Mouse (Mus musculus) gastrocnemius, adult 2 months (tissue): ENCODE data around the gene Lrrc23. TPM values are rescaled to one million over a fixed set of nuclear protein-coding genes. Genes with fewer than 3 reads are reported as not detected.
A peak's percentile ranks its signal among the peaks of the same experiment; 100 is the strongest.

Experiments
- DNase-seq: peaks from one replicate; pipeline ENCODE4 v3.0.0; 2022
- H3K27ac ChIP-seq: fragments of 200-600 bp; 2 replicates; pipeline ENCODE4 v1.8.1; 2022; ENCODE audit warnings: mild to moderate bottlenecking
- H3K4me3 ChIP-seq: fragments of 200-600 bp; 2 replicates; pipeline ENCODE4 v1.8.1; 2022; ENCODE audit warnings: mild to moderate bottlenecking, moderate library complexity
- CTCF ChIP-seq: fragments of 200-600 bp; IDR thresholded peaks from 2 replicates; pipeline ENCODE4 v1.8.1; 2022; ENCODE audit warnings: antibody characterized with exemption, mild to moderate bottlenecking, moderate library complexity
- intact Hi-C: fragments of 180-260 bp; cut with DNase I; formaldehyde crosslinking; loops from one replicate; pipeline ENCODE4 v1.15.1; 2025
- total RNA-seq, 2 experiments: library from RNA; stranded (reverse); gene quantifications; 2 replicates each; pipeline ENCODE4 v1.2.3; 2021

The Lrrc23 gene
- total RNA-seq, 2 experiments from 2014 or later, result 0.48 TPM; not detected in 1

DNA sequence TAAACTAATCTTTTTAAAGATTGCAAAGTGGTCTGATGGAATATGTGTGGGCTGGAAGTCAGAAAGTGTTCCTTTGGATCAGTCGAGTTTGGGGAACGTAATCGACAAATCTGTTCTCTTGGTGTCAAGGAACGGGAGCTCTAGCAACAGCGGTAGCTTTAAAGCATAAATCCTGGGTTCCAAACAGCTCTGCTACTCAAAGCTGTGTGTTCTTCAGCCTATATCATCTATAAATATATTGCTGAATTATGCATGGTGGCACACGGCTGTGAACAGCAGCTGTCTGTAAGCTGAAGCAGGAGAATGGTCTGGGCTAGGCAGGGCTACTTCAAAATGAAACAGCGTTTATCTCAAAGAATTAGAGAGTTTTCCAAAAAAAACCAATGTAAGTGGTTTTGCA lies 1.4 kb upstream of the Lrrc23 start:
- no peak for TF ChIP-seq CTCF
- no peak overlapping the region for H3K4me3 ChIP-seq
- intact Hi-C loops, result no loop called here
- DNase-seq, result no peak
- no peak overlapping the region for H3K27ac ChIP-seq

DNA sequence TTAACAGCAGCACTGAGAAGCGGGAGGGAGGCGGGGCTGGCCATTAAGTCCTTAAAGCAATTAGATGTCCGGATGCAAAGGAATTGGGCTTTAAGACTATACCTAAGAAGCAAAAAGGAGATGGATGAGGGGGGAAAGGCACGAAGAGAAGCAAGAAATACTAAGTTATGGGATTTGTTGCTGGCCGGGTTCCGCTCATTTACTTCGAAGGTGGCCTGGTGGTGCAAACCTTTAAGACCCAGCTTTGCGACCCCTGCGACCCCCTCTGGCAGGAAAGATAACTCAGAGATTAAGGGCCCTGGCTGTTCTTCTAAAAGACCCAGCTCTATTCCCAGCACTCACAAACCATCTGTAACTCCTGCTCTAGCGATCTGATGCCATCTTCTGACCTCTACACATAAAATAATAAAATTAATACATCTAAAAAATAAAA lies 473 bp upstream of the Lrrc23 start:
- Histone ChIP-seq H3K4me3 (peak overlapping the region; percentile 57), H3K27ac (peak overlapping the region; percentile 58; the same call in 1 of the 2 replicates)
- DNase-seq, result no peak
- intact Hi-C loops, result no loop called here
- no peak for TF ChIP-seq CTCF

DNA sequence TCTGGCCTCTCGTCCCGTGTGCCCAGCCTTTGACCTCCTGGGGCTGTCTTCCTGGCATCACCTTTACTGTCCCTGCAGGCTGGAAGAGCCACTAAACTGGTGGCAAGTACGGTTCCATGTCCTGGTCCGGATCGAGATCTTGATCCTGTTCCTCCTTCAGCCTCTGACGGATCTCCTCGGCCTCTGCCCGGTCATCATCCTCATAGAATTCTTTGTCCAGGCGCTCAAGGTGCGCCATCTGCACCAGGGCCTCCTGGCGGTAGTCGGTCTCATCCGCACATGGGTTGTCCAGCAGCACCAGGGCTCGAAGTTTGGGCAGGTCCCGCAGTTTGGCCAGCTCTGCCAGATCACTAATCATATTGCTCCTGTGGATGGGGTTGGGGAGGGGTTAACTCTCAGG lies 9.0 kb downstream of the Lrrc23 start:
- Histone ChIP-seq H3K27ac (no peak overlapping the region), H3K4me3 (no peak overlapping the region)
- intact Hi-C loops, result no loop called here
- TF ChIP-seq CTCF, result no peak
- no peak for DNase-seq

DNA sequence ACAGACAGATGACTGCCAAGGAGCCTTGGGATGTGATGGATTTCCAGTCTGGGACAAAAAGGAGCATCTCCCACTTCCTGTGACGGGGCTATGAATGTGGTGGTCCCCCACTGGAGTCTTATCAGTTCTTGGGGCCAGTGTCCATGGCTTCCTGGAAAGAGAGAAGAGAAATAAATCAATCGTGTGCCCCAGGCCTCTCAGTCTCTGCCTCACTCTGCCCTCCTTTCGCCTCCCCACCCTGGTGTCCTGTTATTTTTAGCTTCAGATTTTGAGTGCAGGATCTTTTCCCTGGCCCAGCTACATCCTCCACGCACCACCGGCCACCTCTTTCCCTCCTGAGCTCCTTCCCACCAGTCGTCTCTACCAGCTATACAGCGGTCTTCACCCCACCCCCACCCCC lies 9.5 kb downstream of the Lrrc23 start:
- intact Hi-C loops, result no loop called here
- H3K27ac ChIP-seq, result no peak overlapping the region; the same call in 1 of the 2 replicates
- TF ChIP-seq CTCF, result no peak
- H3K4me3 ChIP-seq, result peak overlapping the region; percentile 78
- no peak for DNase-seq

DNA sequence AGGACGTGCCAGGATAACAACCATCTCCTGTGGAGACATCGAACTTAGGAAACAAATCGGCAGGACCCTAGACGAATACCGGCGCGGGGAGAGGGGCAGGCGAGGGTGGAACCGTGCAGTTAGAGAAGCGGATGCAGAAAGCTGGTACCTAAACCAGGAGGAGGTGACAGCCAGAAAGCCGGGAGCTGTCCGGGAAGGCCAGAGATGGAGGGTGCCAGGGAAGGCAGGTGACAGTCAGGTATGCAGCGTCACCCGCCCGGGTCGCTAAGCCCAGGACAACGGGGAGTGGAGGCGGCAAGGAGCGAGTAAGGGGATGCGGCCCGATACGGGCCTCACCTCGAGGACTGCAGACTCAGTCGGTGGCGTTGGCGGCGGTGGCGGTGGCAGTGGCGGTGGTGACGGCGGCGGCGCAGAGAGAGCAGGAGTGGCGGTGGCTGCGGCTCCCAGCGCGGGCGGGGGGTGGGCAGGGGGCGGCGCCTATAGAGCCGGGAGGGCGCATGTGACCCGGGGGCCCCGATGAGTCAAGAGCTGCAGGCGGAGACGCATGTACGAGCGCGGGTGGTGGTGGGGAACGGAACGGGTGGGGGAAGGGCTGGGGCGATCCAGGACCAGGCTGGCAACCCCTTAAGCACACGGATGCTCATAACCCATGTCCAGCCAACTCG lies 10.3 kb downstream of the Lrrc23 start, which contains the start of gene Eno2:
TSS of gene Eno2 (minus strand) at position 573 of the 665 bp plus-strand sequence.
- no peak for TF ChIP-seq CTCF
- peak; percentile 61 for DNase-seq
- peak within 1 kb of the TSS; percentile 78 for H3K4me3 ChIP-seq
- peak within 1 kb of the TSS; percentile 71 for H3K27ac ChIP-seq
- intact Hi-C loops, result loop anchor here (10.0 kb wide), 1 partner anchor 264 kb away; no protein-coding TSS in a partner anchor

DNA sequence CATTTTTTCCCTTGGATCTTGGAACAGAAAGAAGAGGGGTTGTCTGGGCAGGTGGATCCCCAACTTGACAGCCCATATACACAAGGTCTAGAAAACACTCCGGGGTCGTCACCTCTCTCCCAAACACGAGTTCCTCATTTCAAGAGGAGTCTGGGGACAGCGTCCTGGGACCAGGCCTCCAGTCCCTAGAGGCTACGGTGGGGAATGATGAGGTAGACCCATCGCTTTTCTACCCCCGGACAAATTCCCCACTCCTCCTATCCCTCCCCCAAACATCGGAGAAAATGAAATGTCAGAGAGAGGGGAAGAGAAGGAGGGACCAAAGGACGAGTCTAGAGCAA lies 10.9 kb downstream of the Lrrc23 start:
- no peak for TF ChIP-seq CTCF
- DNase-seq, result no peak
- Histone ChIP-seq H3K4me3 (peak overlapping the region; percentile 78), H3K27ac (peak overlapping the region; percentile 71; the same call in 1 of the 2 replicates)
- intact Hi-C loops, result loop anchor here (10.0 kb wide), 1 partner anchor 264 kb away; no protein-coding TSS in a partner anchor

- peak overlapping the region; percentile 12; the same call in 1 of the 2 replicates for H3K27ac ChIP-seq
- H3K4me3 ChIP-seq, result peak overlapping the region; percentile 78
- intact Hi-C loops, result loop anchor here (10.0 kb wide), 1 partner anchor 263 kb away; no protein-coding TSS in a partner anchor
- TF ChIP-seq CTCF, result no peak
- no peak for DNase-seq
Observed at GRCm38 (mm10) chr6:124767920-124768703, 11.4 kb downstream of the Lrrc23 start.

DNA sequence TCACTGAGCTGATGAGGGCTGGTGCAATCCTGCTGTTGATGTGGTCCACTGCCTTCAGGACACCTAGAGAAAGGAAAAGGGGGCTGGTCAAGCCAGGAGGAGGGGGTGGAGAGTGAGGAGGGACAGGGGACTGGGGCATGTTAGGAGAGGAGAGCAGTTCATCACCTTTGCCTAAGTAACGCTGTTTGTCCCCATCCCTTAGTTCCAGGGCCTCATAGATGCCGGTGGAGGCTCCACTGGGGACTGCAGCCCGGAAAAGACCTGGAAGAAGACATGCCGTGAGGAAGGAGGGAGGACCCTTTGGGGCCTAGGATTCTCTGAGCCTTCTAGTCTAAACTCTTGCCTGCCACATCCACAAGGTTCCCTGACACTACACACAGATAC lies 12.0 kb downstream of the Lrrc23 start:
- H3K27ac ChIP-seq, result no peak overlapping the region
- no peak for TF ChIP-seq CTCF
- intact Hi-C loops, result loop anchor here (10.0 kb wide), 1 partner anchor 263 kb away; no protein-coding TSS in a partner anchor

DNA sequence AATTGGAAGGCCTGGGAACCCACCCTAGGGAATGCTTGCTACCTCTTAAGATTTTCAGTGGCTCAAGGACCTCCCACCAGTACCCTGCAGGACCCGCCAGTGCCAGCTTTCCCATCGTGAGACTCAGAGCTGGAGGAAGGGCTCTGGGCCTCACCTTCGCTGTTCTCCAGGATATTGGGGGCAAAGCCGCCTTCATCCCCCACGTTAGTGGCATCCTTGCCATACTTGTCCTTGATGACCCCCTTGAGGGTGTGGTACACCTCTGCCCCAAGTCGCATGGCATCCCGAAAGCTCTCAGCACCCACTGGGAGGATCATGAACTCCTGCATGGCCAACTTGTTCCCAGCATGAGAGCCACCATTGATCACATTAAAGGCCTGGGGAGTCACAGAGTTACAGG lies 13.6 kb downstream of the Lrrc23 start:
- intact Hi-C loops, result loop anchor here (10.0 kb wide), 1 partner anchor 261 kb away; no protein-coding TSS in a partner anchor
- no peak overlapping the region for H3K4me3 ChIP-seq
- no peak overlapping the region for H3K27ac ChIP-seq
- no peak for TF ChIP-seq CTCF
- no peak for DNase-seq

More for the DNA sequence above, 12.0 kb downstream of the Lrrc23 start:
- DNase-seq, result no peak
- no peak overlapping the region for H3K4me3 ChIP-seq

GRCm38 (mm10) chr6:124759259-124759658 lies 20.3 kb downstream of the Lrrc23 start:
- intact Hi-C loops, result loop anchor here (1.0 to 5.0 kb wide), 6 partner anchors 46 to 189 kb away; partner anchors contain the start of genes C1rb, Emg1, Lpcat3 and Phb2
- Histone ChIP-seq H3K4me3 (peak overlapping the region; percentile 88), H3K27ac (peak overlapping the region; percentile 89)
- DNase-seq, result peak; percentile 89
- peak; percentile 96; the same call in 1 of the 2 replicates for TF ChIP-seq CTCF

- H3K4me3 ChIP-seq, result peak overlapping the region; percentile 88
- intact Hi-C loops, result loop anchor here (1.0 to 5.0 kb wide), 6 partner anchors 46 to 189 kb away; partner anchors contain the start of genes C1rb, Emg1, Lpcat3 and Phb2
- DNase-seq, result no peak
- no peak for TF ChIP-seq CTCF
- peak overlapping the region; percentile 89 for H3K27ac ChIP-seq
Observed at GRCm38 (mm10) chr6:124758849-124759232, 20.7 kb downstream of the Lrrc23 start.
